Mouse (Mus musculus) MEL (cell line): ENCODE results near the gene Acat2. TPM values are rescaled to one million over a fixed set of nuclear protein-coding genes. Genes with fewer than 3 reads are reported as not detected.

ENCODE experiments used
- DNase-seq: peaks from one replicate; pipeline ENCODE4 v3.0.0; 2011; ENCODE audit warnings: low read depth, low spot score
- H3K27ac ChIP-seq: 2 replicates; pipeline ENCODE4 v1.5.1; 2012; ENCODE audit warnings: low read depth, mild to moderate bottlenecking, control low read depth, low read length, moderate library complexity; ENCODE audit not compliant: control insufficient read depth
- H3K27me3 ChIP-seq, 2 experiments: fragments of 150-350 bp in 1 of 2; sonication (generic) in 1 of 2; 2 replicates each; pipeline ENCODE4 v1.6.1; 2012; ENCODE audit warnings: low read length in 2 of 2, mild to moderate bottlenecking in 2 of 2, improper control_type of control experiment in 1 of 2, moderate library complexity in 1 of 2; ENCODE audit not compliant: insufficient read depth in 2 of 2, control insufficient read depth in 1 of 2
- H3K36me3 ChIP-seq, 2 experiments: 2 replicates each; pipeline ENCODE4 v1.6.1; 2012 to 2014; ENCODE audit warnings: low read length in 2 of 2, improper control_type of control experiment in 1 of 2, inconsistent platforms in 1 of 2, mild to moderate bottlenecking in 1 of 2; ENCODE audit not compliant: insufficient read depth in 2 of 2, control insufficient read depth in 1 of 2
- H3K4me1 ChIP-seq, 2 experiments: fragments of 150-350 bp in 1 of 2; sonication (generic) in 1 of 2; 2 replicates each; pipeline ENCODE4 v1.6.1; 2012; ENCODE audit warnings: low read length in 2 of 2, improper control_type of control experiment in 1 of 2, mild to moderate bottlenecking in 1 of 2; ENCODE audit not compliant: insufficient read depth in 2 of 2, control insufficient read depth in 1 of 2
- H3K4me3 ChIP-seq, 2 experiments: fragments of 150-350 bp in 1 of 2; sonication (generic) in 1 of 2; 2 replicates each; pipeline ENCODE4 v1.5.1; 2012; ENCODE audit warnings: low read depth in 2 of 2, low read length in 2 of 2, mild to moderate bottlenecking in 2 of 2, moderate library complexity in 2 of 2, control low read depth in 1 of 2, improper control_type of control experiment in 1 of 2; ENCODE audit not compliant: control insufficient read depth in 1 of 2, insufficient read depth in 1 of 2
- H3K79me2 ChIP-seq: 2 replicates; pipeline ENCODE4 v1.6.1; 2012; ENCODE audit warnings: mild to moderate bottlenecking, low read length, moderate library complexity; ENCODE audit not compliant: control insufficient read depth, poor library complexity, insufficient read depth
- H3K9ac ChIP-seq: 2 replicates; pipeline ENCODE4 v1.6.1; 2012; ENCODE audit warnings: low read depth, mild to moderate bottlenecking, control low read depth, low read length, moderate library complexity; ENCODE audit not compliant: control insufficient read depth, poor library complexity, severe bottlenecking
- H3K9me3 ChIP-seq: fragments of 150-350 bp; sonication (generic); replicated peaks from 2 replicates; pipeline ENCODE4 v1.6.1; 2012; ENCODE audit warnings: mild to moderate bottlenecking, low read length, improper control_type of control experiment, moderate library complexity; ENCODE audit not compliant: insufficient read depth
- BHLHE40 ChIP-seq: IDR thresholded peaks from 2 replicates; pipeline ENCODE4 v1.6.1; 2012; ENCODE audit warnings: low read depth, mild to moderate bottlenecking, inconsistent platforms, low read length, improper control_type of control experiment, borderline replicate concordance
- CHD2 ChIP-seq: IDR thresholded peaks from 2 replicates; pipeline ENCODE4 v1.6.1; 2011; ENCODE audit warnings: low read length, improper control_type of control experiment
- E2F4 ChIP-seq: IDR thresholded peaks from 2 replicates; pipeline ENCODE4 v1.6.1; 2011; ENCODE audit warnings: low read depth, low read length, improper control_type of control experiment, borderline replicate concordance
- EP300 ChIP-seq, 2 experiments: IDR thresholded peaks; 2 replicates each; pipeline ENCODE4 v1.6.1; 2011; ENCODE audit warnings: improper control_type of control experiment in 2 of 2, low read length in 2 of 2, low read depth in 1 of 2, mild to moderate bottlenecking in 1 of 2
- ETS1 ChIP-seq: IDR thresholded peaks from 2 replicates; pipeline ENCODE4 v1.6.1; 2012; ENCODE audit warnings: low read depth, mild to moderate bottlenecking, inconsistent platforms, low read length, improper control_type of control experiment, moderate library complexity
- GATA1 ChIP-seq: IDR thresholded peaks from 2 replicates; pipeline ENCODE4 v1.6.1; 2011; ENCODE audit warnings: low read depth, low read length, improper control_type of control experiment
- HCFC1 ChIP-seq: IDR thresholded peaks from 2 replicates; pipeline ENCODE4 v1.6.1; 2012; ENCODE audit warnings: low read depth, mild to moderate bottlenecking, inconsistent platforms, low read length, improper control_type of control experiment, moderate library complexity
- JUND ChIP-seq: IDR thresholded peaks from 2 replicates; pipeline ENCODE4 v1.6.1; 2011; ENCODE audit warnings: low read depth, mild to moderate bottlenecking, improper control_type of control experiment, low read length
- KAT2A ChIP-seq: conservative IDR thresholded peaks from 2 replicates; pipeline ENCODE4 v1.6.1; 2012; ENCODE audit warnings: low read depth, low read length, improper control_type of control experiment, inconsistent platforms
- MAFK ChIP-seq: IDR thresholded peaks from 2 replicates; pipeline ENCODE4 v1.6.1; 2011; ENCODE audit warnings: low read depth, mild to moderate bottlenecking, low read length, improper control_type of control experiment, borderline replicate concordance
- MAX ChIP-seq: IDR thresholded peaks from 2 replicates; pipeline ENCODE4 v1.6.1; 2011; ENCODE audit warnings: low read length, improper control_type of control experiment
- MEF2A ChIP-seq: IDR thresholded peaks from 2 replicates; pipeline ENCODE4 v1.6.1; 2014; ENCODE audit warnings: low read depth, mild to moderate bottlenecking, inconsistent platforms, low read length, improper control_type of control experiment; ENCODE audit not compliant: poor library complexity, insufficient replicate concordance, severe bottlenecking; ENCODE audit errors: extremely low read depth
- MXI1 ChIP-seq: IDR thresholded peaks from 2 replicates; pipeline ENCODE4 v1.6.1; 2011; ENCODE audit warnings: mild to moderate bottlenecking, low read depth, low read length, improper control_type of control experiment
- MYB ChIP-seq: IDR thresholded peaks from 2 replicates; pipeline ENCODE4 v1.6.1; 2011; ENCODE audit warnings: mild to moderate bottlenecking, low read depth, low read length, improper control_type of control experiment
- MYC ChIP-seq: IDR thresholded peaks from 2 replicates; pipeline ENCODE4 v1.6.1; 2011; ENCODE audit warnings: low read depth, mild to moderate bottlenecking, low read length, improper control_type of control experiment, moderate library complexity
- NELFE ChIP-seq: IDR thresholded peaks from 2 replicates; pipeline ENCODE4 v1.6.1; 2011; ENCODE audit warnings: low read depth, low read length, improper control_type of control experiment
- NRF1 ChIP-seq: IDR thresholded peaks from 2 replicates; pipeline ENCODE4 v1.6.1; 2014; ENCODE audit warnings: low read depth, mild to moderate bottlenecking, inconsistent platforms, low read length, improper control_type of control experiment, moderate library complexity; ENCODE audit not compliant: poor library complexity, insufficient read depth, severe bottlenecking
- POLR2A ChIP-seq, 2 experiments: IDR thresholded peaks; 2 replicates each; pipeline ENCODE4 v1.6.1; 2011 to 2012; ENCODE audit warnings: low read length in 2 of 2, mild to moderate bottlenecking in 2 of 2, control low read depth in 1 of 2, improper control_type of control experiment in 1 of 2, low read depth in 1 of 2, moderate library complexity in 1 of 2; ENCODE audit not compliant: control insufficient read depth in 1 of 2, insufficient read depth in 1 of 2, poor library complexity in 1 of 2
- POLR2AphosphoS2 ChIP-seq: IDR thresholded peaks from 2 replicates; pipeline ENCODE4 v1.6.1; 2011; ENCODE audit warnings: low read length, improper control_type of control experiment
- POLR2AphosphoS5 ChIP-seq: IDR thresholded peaks from 2 replicates; pipeline ENCODE4 v1.6.1; 2012; ENCODE audit warnings: low read depth, borderline replicate concordance, mild to moderate bottlenecking, inconsistent platforms, low read length, moderate library complexity, mixed read lengths
- RAD21 ChIP-seq: IDR thresholded peaks from 2 replicates; pipeline ENCODE4 v1.6.1; 2011; ENCODE audit warnings: mild to moderate bottlenecking, low read depth, low read length, improper control_type of control experiment
- RCOR1 ChIP-seq: IDR thresholded peaks from 2 replicates; pipeline ENCODE4 v1.6.1; 2012; ENCODE audit warnings: low read depth, mild to moderate bottlenecking, inconsistent platforms, low read length, improper control_type of control experiment
- SIN3A ChIP-seq: IDR thresholded peaks from 2 replicates; pipeline ENCODE4 v1.6.1; 2012; ENCODE audit warnings: low read length, improper control_type of control experiment, inconsistent platforms
- SMC3 ChIP-seq: IDR thresholded peaks from 2 replicates; pipeline ENCODE4 v1.6.1; 2011; ENCODE audit warnings: low read depth, low read length, improper control_type of control experiment
- TAL1 ChIP-seq: IDR thresholded peaks from 2 replicates; pipeline ENCODE4 v1.6.1; 2012; ENCODE audit warnings: mild to moderate bottlenecking, inconsistent platforms, low read length, moderate library complexity, mixed read lengths
- TCF12 ChIP-seq: IDR thresholded peaks from 2 replicates; pipeline ENCODE4 v1.6.1; 2014; ENCODE audit warnings: low read depth, mild to moderate bottlenecking, inconsistent platforms, low read length, improper control_type of control experiment, moderate library complexity
- UBTF ChIP-seq: IDR thresholded peaks from 2 replicates; pipeline ENCODE4 v1.6.1; 2012; ENCODE audit warnings: low read depth, mild to moderate bottlenecking, inconsistent platforms, low read length, improper control_type of control experiment, moderate library complexity, borderline replicate concordance; ENCODE audit not compliant: insufficient read depth
- ZC3H11A ChIP-seq: IDR thresholded peaks from 2 replicates; pipeline ENCODE4 v1.6.1; 2012; ENCODE audit warnings: low read depth, mild to moderate bottlenecking, inconsistent platforms, low read length, improper control_type of control experiment
- ZKSCAN1 ChIP-seq: IDR thresholded peaks from 2 replicates; pipeline ENCODE4 v1.6.1; 2012; ENCODE audit warnings: low read depth, mild to moderate bottlenecking, inconsistent platforms, low read length, improper control_type of control experiment, moderate library complexity
- ZNF384 ChIP-seq: IDR thresholded peaks from 2 replicates; pipeline ENCODE4 v1.6.1; 2012; ENCODE audit warnings: low read depth, mild to moderate bottlenecking, inconsistent platforms, low read length, improper control_type of control experiment
- polyA plus RNA-seq, 2 experiments: library from polyadenylated mRNA; stranded (reverse) in 1 of 2; unstranded in 1 of 2; fragments of >175 nt in 1 of 2; fragments of >200 nt in 1 of 2; gene quantifications; 2 replicates each; pipeline versions ENCODE4 v1.2.1 to v1.2.4; 2012; ENCODE audit warnings: low replicate concordance in 2 of 2, low read depth in 1 of 2; ENCODE audit not compliant: insufficient read length in 2 of 2, insufficient read depth in 1 of 2, missing spikeins in 1 of 2
- total RNA-seq: library from RNA; depleted of rRNA; stranded (reverse); fragments of 300-350 nt; gene quantifications from 2 replicates; pipeline ENCODE4 v1.2.3, GENCODE M21; 2012

Gene Acat2
- total and polyA plus RNA-seq, 3 experiments: 33.8 to 60.1 TPM; not detected in 1

GRCm38 (mm10) chr17:12994069-12994468 lies 33.5 kb upstream of the Acat2 start, which contains the start of gene Wtap:
TSS of gene Wtap (minus strand) at chr17:12994169.
- peaks cover 26% of the 10 kb centered on the region for H3K79me2 ChIP-seq
- no peaks in the 10 kb centered on the region for H3K27me3 ChIP-seq
- peaks cover 0 to 2% of the 10 kb centered on the region in 2 experiments; a peak in 2 of 4 replicates for H3K4me1 ChIP-seq
- peaks cover 0 to 6% of the 10 kb centered on the region in 2 experiments; a peak in 2 of 4 replicates for H3K36me3 ChIP-seq
- peak within 1 kb of the TSS; percentile 83 for H3K27ac ChIP-seq
- TF ChIP-seq ZKSCAN1: no peak
- TF ChIP-seq SMC3: no peak
- TF ChIP-seq BHLHE40: no peak
- no peak for TF ChIP-seq MEF2A
- no peak for TF ChIP-seq GATA1
- no peak for TF ChIP-seq EP300 (IDR thresholded peaks at IDR 0.05; ENCODE audit: low read depth in 1 of 2, low read length in 2 of 2)
- no peak for TF ChIP-seq MYC
- no peak for TF ChIP-seq NRF1
- TF ChIP-seq MAFK: no peak
- no peak for TF ChIP-seq UBTF
- no peak for TF ChIP-seq ETS1
- no peak for TF ChIP-seq TAL1
- no peak for TF ChIP-seq CHD2
- no peak for TF ChIP-seq SIN3A
- TF ChIP-seq ZNF384: no peak
- no peak for TF ChIP-seq MYB
- no peak for TF ChIP-seq MXI1
- no peaks in the 10 kb centered on the region for H3K9me3 ChIP-seq
- DNase-seq: no peak
- peak within 1 kb of the TSS; percentile 100 for H3K9ac ChIP-seq
- peak within 1 kb of the TSS; percentile 74 to 98 for H3K4me3 ChIP-seq

GRCm38 (mm10) chr17:12992470-12992991 lies 32.0 kb upstream of the Acat2 start:
- H3K79me2 ChIP-seq: peaks cover 42% of the 10 kb centered on the region
- no peaks in the 10 kb centered on the region for H3K9me3 ChIP-seq
- H3K27ac ChIP-seq: peak overlapping the region; percentile 83
- H3K4me3 ChIP-seq: peak overlapping the region; percentile 74 to 98
- no peaks in the 10 kb centered on the region for H3K27me3 ChIP-seq
- peaks cover 2 to 7% of the 10 kb centered on the region in 2 experiments; a peak in 2 of 4 replicates for H3K4me1 ChIP-seq
- peak overlapping the region; percentile 100 for H3K9ac ChIP-seq
- peak; percentile 97 for DNase-seq
- peaks cover 2 to 20% of the 10 kb centered on the region in 2 experiments; a peak in 3 of 4 replicates for H3K36me3 ChIP-seq
- TF ChIP-seq MYC (peak; percentile 86; the same call in 1 of the 2 replicates), MAX (peak; percentile 75), ZNF384 (no peak), POLR2AphosphoS5 (no peak), EP300 (IDR thresholded peaks at IDR 0.05; ENCODE audit: low read depth in 1 of 2, low read length in 2 of 2) (no peak; a peak in 1 of 4 replicates), MEF2A (no peak), KAT2A (peak; percentile 90), NELFE (peak; percentile 70), ZC3H11A (no peak), CHD2 (peak; percentile 73), JUND (no peak), POLR2AphosphoS2 (peak; percentile 60; the same call in 1 of the 2 replicates), TCF12 (peak; percentile 69), SIN3A (peak; percentile 85), POLR2A (IDR thresholded peaks at IDR 0.05; ENCODE audit: control insufficient read depth in 1 of 2, insufficient read depth in 1 of 2, low read depth in 1 of 2, low read length in 2 of 2, poor library complexity in 1 of 2) (peak; percentile 39 to 79), E2F4 (no peak; the same call in 1 of the 2 replicates), RCOR1 (no peak), MAFK (no peak), MYB (no peak), HCFC1 (peak; percentile 85), UBTF (no peak), RAD21 (no peak)
